Mouse (Mus musculus) neural tube, embryonic 11.5 days (tissue): Measurements from ENCODE around the gene Cd52. TPM values are rescaled to one million over a fixed set of nuclear protein-coding genes. Genes with fewer than 3 reads are reported as not detected.

Experiments used
- ATAC-seq: fragments of 200-750 bp; cut with Nextera tagmentation; 2 replicates; pipeline ENCODE4 v1.8.0; 2017; ENCODE audit warnings: moderate number of reproducible peaks, mild to moderate bottlenecking, moderate TSS enrichment, moderate library complexity; ENCODE audit not compliant: insufficient read depth, low FRiP score, low TSS enrichment
- DNase-seq: peaks from one replicate; pipeline ENCODE4 v3.0.0-alpha.2; 2015; ENCODE audit warnings: low spot score
- H3K27ac ChIP-seq: fragments of 300-500 bp; sonication (generic); 2 replicates; pipeline ENCODE4 v1.5.1; 2014; ENCODE audit warnings: low read depth, mild to moderate bottlenecking, low read length
- H3K27me3 ChIP-seq: fragments of 300-500 bp; sonication (generic); 2 replicates; pipeline ENCODE4 v1.6.1; 2014; ENCODE audit warnings: mild to moderate bottlenecking, low read length, mixed read lengths; ENCODE audit not compliant: control insufficient read depth, insufficient read depth
- H3K36me3 ChIP-seq: fragments of 300-500 bp; sonication (generic); 2 replicates; pipeline ENCODE4 v1.6.1; 2014; ENCODE audit warnings: mild to moderate bottlenecking, low read length, moderate library complexity, mixed read lengths; ENCODE audit not compliant: control insufficient read depth, insufficient read depth
- H3K4me1 ChIP-seq: fragments of 300-500 bp; sonication (generic); 2 replicates; pipeline ENCODE4 v1.6.1; 2014; ENCODE audit warnings: low read length, mixed read lengths; ENCODE audit not compliant: control insufficient read depth, insufficient read depth
- H3K4me2 ChIP-seq: fragments of 300-500 bp; sonication (generic); 2 replicates; pipeline ENCODE4 v1.6.1; 2014; ENCODE audit warnings: low read depth, mild to moderate bottlenecking, moderate library complexity
- H3K4me3 ChIP-seq: fragments of 300-500 bp; sonication (generic); 2 replicates; pipeline ENCODE4 v1.5.1; 2014; ENCODE audit warnings: low read depth, low read length
- H3K9ac ChIP-seq: fragments of 300-500 bp; sonication (generic); 2 replicates; pipeline ENCODE4 v1.6.1; 2014; ENCODE audit warnings: mild to moderate bottlenecking, low read length
- H3K9me3 ChIP-seq: fragments of 300-500 bp; sonication (generic); 2 replicates; pipeline ENCODE4 v1.6.1; 2016; ENCODE audit warnings: low read length; ENCODE audit not compliant: control insufficient read depth
- WGBS: fragments of 180-500 bp; shearing (Covaris S2); extraction: QIAGEN DNeasy Blood & Tissue Kit; methylation state at CpG from one replicate; pipeline ENCODE4 v1.1.7; 2014; 5-methylcytosine and 5-hydroxymethylcytosine counted together
- polyA plus RNA-seq: library from polyadenylated mRNA; unstranded; fragments of >200 nt; fragmentation: Nextera tagmentation; extraction: Ambion mirVana; gene quantifications from 2 replicates; pipeline ENCODE4 v1.2.1, GENCODE M21; 2014

The Cd52 gene
- polyA plus RNA-seq, 1 experiment from 2014 or later: 6.4 TPM

DNA sequence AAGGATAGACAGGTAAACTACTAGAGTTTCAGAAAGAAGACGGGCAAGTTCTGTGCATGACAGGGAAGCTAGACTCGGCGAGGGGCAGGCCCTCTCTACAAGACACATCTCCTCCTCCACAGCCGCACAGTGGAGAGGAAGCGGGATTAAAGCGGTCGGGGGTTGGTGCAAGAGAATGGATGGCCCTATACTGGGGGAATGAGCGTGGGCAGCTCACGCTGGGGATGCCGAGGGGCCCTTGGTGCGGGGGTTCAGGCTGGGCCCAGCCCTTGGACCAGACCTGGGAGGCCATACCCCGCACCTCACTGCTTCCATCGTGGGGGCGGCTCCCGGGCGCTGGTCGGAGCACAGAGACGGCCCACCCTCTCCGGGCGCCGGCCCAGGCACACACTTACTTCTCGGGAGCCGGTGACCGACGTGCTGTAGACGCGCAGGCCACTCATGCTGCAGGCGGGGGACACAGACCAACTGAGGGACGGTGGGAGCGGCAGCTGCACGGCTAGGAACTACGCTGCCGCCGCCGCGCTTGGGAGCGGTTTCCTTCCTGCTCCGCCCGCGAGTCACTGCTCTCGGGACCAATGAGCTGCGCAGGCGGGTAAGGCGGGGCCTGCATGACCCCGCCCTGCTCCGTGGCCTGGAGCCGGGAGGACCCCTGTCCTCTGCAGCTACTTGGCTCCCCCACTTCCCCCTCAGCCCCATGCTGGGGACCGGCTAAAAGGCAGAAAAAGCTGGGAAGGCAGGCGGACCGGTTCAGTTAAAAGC, 33.5 kb upstream of the Cd52 start, which contains the start of gene Sh3bgrl3:
Sh3bgrl3 (minus strand) TSS at position 569 of the 762 bp plus-strand sequence.
- Histone ChIP-seq H3K9ac (peak within 1 kb of the TSS; percentile 84), H3K4me1 (peaks cover 14% of the 10 kb centered on the region), H3K4me2 (peak within 1 kb of the TSS; percentile 84), H3K9me3 (no peaks in the 10 kb centered on the region), H3K4me3 (peak within 1 kb of the TSS; percentile 84), H3K27ac (peak within 1 kb of the TSS; percentile 24; the same call in 1 of the 2 replicates), H3K36me3 (peaks cover 3% of the 10 kb centered on the region; the same call in 1 of the 2 replicates), H3K27me3 (no peaks in the 10 kb centered on the region)
- under 1% methylated on average over 45 of the region's 50 CpGs for WGBS
- DNase-seq: peak; percentile 92
- ATAC-seq: peak; percentile 92

GRCm38 (mm10) chr4:134127793-134128192, 32.9 kb upstream of the Cd52 start:
- Histone ChIP-seq H3K9ac (peak overlapping the region; percentile 84), H3K36me3 (peaks cover 3% of the 10 kb centered on the region; the same call in 1 of the 2 replicates), H3K4me3 (peak overlapping the region; percentile 84), H3K27me3 (no peaks in the 10 kb centered on the region), H3K27ac (no peak overlapping the region), H3K9me3 (no peaks in the 10 kb centered on the region), H3K4me2 (peak overlapping the region; percentile 84), H3K4me1 (peaks cover 14% of the 10 kb centered on the region)
- no peak for DNase-seq
- no peak for ATAC-seq
- 67% methylated on average over 8 of the region's 8 CpGs for WGBS

DNA sequence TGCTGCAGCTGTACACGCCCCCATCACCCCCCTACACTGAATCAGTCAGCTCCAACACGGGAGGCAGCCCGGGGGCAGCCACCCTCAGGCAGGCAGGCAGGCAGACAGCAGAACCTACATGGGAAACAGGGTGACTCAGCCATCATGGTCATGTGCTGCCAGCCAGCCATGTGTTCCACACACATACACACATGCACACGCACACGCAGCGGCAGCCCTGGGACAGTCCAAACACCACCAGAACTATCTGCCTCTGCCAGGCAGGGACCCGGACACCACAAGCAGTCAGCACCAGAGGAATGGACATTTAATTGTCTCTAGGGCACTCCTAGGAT, 32.2 kb upstream of the Cd52 start:
- Histone ChIP-seq H3K4me2 (no peak overlapping the region), H3K9ac (no peak overlapping the region), H3K36me3 (no peaks in the 10 kb centered on the region; the same call in 1 of the 2 replicates), H3K9me3 (no peaks in the 10 kb centered on the region), H3K4me1 (peaks cover 14% of the 10 kb centered on the region), H3K4me3 (no peak overlapping the region), H3K27me3 (no peaks in the 10 kb centered on the region), H3K27ac (no peak overlapping the region)
- ATAC-seq (no peak), DNase-seq (no peak)
- 93% methylated on average over 7 of the region's 7 CpGs for WGBS

DNA sequence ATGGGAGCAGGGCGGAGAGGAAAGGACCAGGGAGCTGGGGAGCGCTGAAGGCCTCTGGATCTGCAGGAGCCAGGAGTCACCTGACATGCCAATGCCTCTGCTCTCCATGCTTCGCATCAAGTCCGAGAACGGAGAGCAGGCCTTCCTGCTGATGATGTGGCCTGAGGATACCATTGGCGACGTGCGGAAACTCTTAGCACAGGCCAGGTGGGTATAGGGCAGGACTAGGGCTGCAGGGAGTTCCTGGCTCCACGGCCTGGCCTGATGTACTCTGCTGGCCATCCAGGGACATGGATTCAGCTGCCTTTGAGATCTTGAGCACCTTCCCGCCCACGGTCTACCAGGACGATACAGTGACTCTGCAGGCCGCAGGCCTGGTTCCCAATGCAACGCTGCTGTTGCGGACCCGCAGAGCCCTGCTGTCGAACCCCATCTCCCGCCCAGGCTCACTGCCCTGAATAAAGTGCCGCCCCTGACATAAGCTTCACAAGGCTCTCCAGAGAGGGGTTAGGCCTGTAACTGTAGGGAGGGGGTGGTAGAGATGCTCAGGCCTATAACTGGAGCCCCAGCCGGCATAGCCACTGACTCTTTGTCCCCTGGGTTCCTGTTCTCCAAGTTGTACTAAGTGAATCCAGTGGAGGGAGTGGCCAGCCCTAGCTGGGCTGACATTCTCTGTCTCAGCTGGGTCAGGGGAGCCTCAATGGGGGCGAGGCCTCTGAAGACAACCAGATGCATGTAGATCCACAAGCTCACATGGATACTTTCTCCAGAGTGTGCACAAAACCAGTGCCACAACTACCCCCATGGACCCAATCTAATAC, 31.6 kb upstream of the Cd52 start:
- no peaks in the 10 kb centered on the region for H3K27me3 ChIP-seq
- no peak overlapping the region for H3K9ac ChIP-seq
- peaks cover 14% of the 10 kb centered on the region for H3K4me1 ChIP-seq
- DNase-seq: no peak
- ATAC-seq: no peak
- WGBS: 89% methylated on average over 21 of the region's 21 CpGs
- no peaks in the 10 kb centered on the region for H3K9me3 ChIP-seq
- no peak overlapping the region for H3K27ac ChIP-seq
- H3K36me3 ChIP-seq: no peaks in the 10 kb centered on the region
- no peak overlapping the region for H3K4me3 ChIP-seq
- no peak overlapping the region for H3K4me2 ChIP-seq

DNA sequence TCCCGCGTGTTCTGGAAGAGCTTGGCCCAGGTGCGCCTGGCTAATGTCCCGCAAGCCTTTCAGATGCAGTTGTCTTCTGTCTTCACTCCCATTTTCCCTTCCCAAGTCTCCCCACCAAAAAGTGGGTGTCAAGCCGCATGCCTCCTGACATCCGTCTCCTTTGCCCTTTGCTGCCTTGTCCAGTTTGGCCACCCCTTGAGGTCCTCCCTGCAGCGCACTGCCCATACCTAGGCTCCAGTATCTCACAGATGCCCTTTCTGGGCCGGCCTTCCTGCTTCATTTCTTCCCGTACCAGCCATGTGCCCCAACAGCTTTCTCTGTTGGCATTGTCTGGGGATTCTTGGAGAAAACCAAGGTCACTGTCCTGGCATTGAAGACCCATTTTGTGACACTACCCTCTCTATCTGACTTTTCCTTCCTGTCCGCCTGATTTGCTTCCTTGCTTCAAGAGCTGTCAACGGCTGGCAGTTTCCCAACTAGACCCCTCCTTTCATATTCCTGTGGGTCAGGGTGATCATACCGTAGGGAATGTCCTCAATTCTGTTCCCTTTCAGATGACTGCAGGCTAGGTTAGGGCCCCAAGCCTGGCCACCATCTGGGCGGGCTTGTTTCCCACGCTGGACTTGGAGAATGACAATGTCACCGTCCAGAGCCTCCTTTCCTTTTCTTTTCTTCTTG, 30.6 kb upstream of the Cd52 start:
- Histone ChIP-seq H3K4me1 (peaks cover 14% of the 10 kb centered on the region), H3K9ac (no peak overlapping the region), H3K4me2 (no peak overlapping the region), H3K27me3 (no peaks in the 10 kb centered on the region), H3K9me3 (no peaks in the 10 kb centered on the region), H3K27ac (no peak overlapping the region), H3K36me3 (no peaks in the 10 kb centered on the region), H3K4me3 (no peak overlapping the region)
- DNase-seq (no peak), ATAC-seq (no peak)
- 90% methylated on average over 15 of the region's 15 CpGs for WGBS

DNA sequence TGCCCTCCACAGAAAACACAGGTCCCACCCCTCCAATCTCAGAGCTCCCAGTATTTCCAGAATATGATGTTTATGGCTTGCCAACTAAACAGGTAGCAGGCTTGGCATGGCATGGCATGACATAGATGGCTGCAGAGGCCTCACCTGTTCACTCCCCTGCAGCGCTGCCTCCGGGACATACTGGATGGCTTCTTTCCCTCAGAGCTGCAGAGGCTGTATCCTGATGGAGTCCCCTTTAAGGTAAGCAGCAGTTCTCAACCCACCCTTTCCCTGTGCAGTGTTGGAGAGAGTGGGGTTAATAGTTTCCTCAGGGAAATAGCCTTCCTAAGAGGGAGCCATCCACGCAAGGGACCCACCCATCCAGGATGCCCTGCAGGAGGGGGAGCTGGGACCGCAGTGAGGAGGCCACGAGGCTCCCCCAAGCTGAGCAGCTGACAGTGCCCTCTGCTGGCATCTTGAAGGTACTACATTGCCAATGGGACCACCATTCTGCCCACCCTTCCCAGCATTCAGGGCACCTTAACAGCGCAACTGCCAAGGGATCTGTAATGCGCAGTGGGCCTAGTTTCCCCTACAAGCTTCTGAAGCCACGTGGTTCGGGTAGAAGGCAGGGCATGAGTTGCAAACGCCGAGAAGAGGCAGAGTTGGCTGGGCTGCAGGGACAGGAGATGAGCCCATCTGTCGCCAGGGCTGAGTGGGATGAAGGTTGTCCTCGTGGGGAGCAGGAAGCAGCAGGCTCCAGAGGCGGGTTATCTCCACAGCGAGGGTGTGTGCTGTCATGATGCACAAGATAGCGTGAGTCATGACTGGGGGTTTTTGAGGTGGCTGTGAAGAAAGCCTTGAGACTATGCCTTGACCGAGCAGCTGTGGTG, 29.0 kb upstream of the Cd52 start:
- Histone ChIP-seq H3K4me1 (peaks cover 10% of the 10 kb centered on the region), H3K4me3 (no peak overlapping the region), H3K27ac (no peak overlapping the region), H3K9ac (no peak overlapping the region), H3K36me3 (no peaks in the 10 kb centered on the region), H3K9me3 (no peaks in the 10 kb centered on the region), H3K27me3 (no peaks in the 10 kb centered on the region), H3K4me2 (no peak overlapping the region)
- 25% methylated on average over 17 of the region's 17 CpGs for WGBS
- ATAC-seq: no peak
- peak; percentile 62 for DNase-seq

DNA sequence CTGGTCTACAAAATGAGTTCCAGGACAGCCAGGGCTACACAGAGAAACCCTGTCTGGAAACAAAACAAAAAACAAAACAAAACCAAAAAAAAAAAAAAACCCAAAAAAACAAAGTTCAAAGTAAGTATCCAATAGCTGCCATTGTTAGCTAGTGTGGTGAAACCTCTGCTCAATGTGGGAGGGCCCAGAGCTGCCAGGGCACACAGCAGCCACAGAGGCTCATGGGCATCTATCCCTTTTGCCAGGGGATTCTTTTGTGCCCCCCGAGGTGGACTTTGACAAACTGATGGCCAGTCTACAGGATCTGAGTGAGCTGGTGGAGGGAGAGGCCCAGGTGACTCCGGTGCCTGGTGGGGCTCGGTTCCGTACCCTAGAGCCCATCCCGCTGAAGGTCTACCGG, 28.3 kb upstream of the Cd52 start:
- H3K27me3 ChIP-seq: no peaks in the 10 kb centered on the region
- WGBS: 95% methylated on average over 6 of the region's 6 CpGs
- DNase-seq (no peak), ATAC-seq (no peak)
- no peak overlapping the region for H3K4me3 ChIP-seq
- no peaks in the 10 kb centered on the region for H3K36me3 ChIP-seq
- H3K27ac ChIP-seq: no peak overlapping the region
- H3K4me1 ChIP-seq: peaks cover 10% of the 10 kb centered on the region
- H3K4me2 ChIP-seq: no peak overlapping the region
- no peaks in the 10 kb centered on the region for H3K9me3 ChIP-seq
- H3K9ac ChIP-seq: no peak overlapping the region

DNA sequence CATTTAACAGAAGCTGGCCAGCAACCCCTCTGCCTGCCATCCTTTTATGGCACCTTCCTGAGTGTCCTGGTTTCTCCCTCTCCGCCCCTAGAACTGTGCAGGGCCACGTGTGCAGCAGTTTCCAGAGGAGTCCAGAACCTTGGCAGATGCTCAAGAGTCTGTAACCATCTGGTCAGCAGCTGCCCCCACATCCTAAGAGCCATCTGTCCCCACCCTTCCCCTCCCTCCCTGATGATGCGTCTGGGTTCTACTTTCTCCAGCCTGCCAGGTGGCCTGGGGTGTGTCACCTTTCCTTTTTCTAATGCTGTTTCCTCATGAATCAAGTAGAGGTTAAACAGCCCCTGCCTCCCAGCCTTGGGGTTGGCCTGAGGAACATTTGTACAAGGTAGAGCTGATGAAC, 27.4 kb upstream of the Cd52 start:
- H3K4me3 ChIP-seq: no peak overlapping the region
- no peak for ATAC-seq
- H3K9me3 ChIP-seq: no peaks in the 10 kb centered on the region
- H3K4me1 ChIP-seq: peaks cover 2% of the 10 kb centered on the region; the same call in 1 of the 2 replicates
- H3K9ac ChIP-seq: no peak overlapping the region
- DNase-seq: no peak
- no peaks in the 10 kb centered on the region for H3K36me3 ChIP-seq
- no peak overlapping the region for H3K27ac ChIP-seq
- H3K27me3 ChIP-seq: no peaks in the 10 kb centered on the region
- H3K4me2 ChIP-seq: no peak overlapping the region
- 34% methylated on average over 3 of the region's 3 CpGs for WGBS
